Mouse (Mus musculus): ENCODE measurements at regions not wholly inside any gene's neighbourhood (a gene's known extent, or its start where the extent isn't known, plus 50 kb on each side); places are given as distances from the start of the nearest gene placed in this dataset.

DNA sequence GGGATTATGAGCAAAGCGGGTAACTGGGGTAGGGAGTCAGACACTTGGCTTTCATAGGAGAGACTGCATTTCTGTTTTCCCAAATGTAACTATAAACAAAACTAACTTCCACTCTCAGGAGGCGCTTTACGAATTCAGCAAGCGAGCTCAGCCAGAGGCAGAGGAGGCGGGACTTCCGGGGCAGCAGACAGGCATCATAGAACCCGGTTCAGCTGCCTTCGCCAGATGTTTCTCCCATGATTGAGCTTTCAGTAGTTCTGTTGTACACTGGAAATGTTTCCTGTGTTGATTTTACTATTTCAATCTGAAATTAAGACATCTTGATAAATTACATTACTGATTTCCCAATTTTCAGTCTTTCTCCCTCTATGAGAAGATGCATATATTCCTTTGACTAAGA is 92.9 kb downstream of the Zfp365 start:
- no peak for DNase-seq (ENCODE audit: low spot score in 2 of 2)

DNA sequence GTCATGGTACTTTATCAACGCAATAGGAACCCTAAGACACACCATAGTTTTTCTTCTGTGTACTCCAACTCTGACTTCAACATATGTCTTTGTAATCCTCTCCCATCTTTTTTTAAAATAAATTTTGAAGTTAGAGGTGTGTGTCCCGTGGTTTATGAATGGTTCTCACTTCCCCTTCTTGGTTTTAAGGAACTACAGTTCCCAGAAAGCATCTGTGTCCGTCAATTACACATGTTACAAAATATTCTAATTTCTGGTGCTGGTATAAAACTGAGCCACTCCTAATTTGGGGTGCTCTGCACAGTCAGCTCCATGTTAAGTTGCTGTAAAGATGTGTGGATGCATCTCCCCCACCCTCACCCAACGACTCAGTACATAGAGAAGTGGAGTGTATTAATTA is 98.6 kb downstream of the Zfp365 start:
- no peak for DNase-seq (ENCODE audit: low spot score in 2 of 2)

- DNase-seq (ENCODE audit: low spot score in 2 of 2), result no peak
These were observed 107.3 kb downstream of the Zfp365 start for GRCm38 (mm10) chr10:67805131-67805530.

GRCm38 (mm10) chr10:67804637-67805036 is 107.8 kb downstream of the Zfp365 start:
- DNase-seq (ENCODE audit: low spot score in 2 of 2), result peak; percentile 8 to 28

DNA sequence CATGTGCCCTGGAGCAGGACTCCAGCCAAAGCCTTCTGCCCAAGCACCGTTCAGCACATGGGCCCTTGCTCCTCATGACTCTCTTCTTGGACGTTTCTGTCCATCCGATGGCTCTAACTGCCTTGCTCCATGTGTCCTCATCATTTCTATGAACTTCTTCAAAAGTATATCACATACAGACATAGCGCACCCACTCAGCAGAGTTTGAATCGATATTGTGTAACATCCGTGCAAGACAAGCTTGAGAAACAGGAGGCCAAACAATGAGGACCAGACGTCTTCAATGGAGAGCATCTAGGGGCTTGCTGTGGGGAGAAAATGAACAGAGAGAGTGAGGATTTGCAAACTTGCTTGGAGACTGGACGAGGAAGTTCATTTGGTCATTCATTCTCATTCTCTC is 110.3 kb downstream of the Zfp365 start:
- no peak for DNase-seq (ENCODE audit: low spot score in 2 of 2)

DNA sequence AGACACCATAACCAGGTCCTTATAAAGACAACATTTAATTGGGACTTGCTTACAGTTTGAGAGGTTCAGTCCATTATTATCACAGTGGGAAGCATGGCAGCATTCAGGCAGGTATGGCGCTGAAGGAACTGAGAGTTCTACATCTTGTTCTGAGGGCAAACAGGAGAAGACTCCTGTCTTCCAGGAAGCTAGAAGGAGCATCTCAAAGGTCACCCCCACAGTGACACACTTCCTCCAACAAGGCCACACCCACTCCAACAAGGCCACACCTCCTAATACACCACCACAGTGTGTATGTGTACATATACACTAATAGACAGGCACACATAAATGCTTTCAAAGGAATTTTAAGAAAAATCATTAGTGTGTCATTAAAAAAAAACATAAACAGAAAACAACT is 110.8 kb downstream of the Zfp365 start:
- no peak for DNase-seq (ENCODE audit: low spot score in 2 of 2)

DNA sequence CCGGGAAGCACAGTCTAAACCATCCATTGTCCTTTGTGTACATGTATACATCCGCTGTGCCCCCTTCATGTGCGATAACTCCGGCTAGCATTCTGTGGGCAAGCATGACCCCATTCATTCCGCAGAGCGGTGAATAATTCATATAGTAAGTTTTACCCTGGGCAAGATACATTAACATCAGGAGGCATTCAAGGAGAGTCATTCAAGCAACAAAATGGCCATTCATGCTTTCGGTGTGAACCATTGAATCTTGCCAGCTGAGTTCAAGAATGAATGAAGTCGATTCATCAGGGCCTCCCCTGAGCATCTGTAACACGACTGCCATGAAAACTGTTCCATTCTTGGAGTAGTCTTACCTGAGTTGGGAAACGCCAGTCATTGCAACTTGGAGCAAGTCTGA is 113.5 kb downstream of the Zfp365 start:
- no peak for DNase-seq (ENCODE audit: low spot score in 2 of 2)

- no peak for DNase-seq (ENCODE audit: low spot score in 2 of 2)
These were observed 119.3 kb downstream of the Zfp365 start for GRCm38 (mm10) chr10:67793206-67793605.

- no peak for DNase-seq (ENCODE audit: low spot score in 2 of 2)
These were observed 122.8 kb downstream of the Zfp365 start for GRCm38 (mm10) chr10:67789651-67790050.

- DNase-seq (ENCODE audit: low spot score in 2 of 2), result no peak
These were observed 124.3 kb downstream of the Zfp365 start for GRCm38 (mm10) chr10:67788116-67788515.

- DNase-seq (ENCODE audit: low spot score in 2 of 2), result no peak
These were observed 126.9 kb downstream of the Zfp365 start for GRCm38 (mm10) chr10:67785563-67785962.

DNA sequence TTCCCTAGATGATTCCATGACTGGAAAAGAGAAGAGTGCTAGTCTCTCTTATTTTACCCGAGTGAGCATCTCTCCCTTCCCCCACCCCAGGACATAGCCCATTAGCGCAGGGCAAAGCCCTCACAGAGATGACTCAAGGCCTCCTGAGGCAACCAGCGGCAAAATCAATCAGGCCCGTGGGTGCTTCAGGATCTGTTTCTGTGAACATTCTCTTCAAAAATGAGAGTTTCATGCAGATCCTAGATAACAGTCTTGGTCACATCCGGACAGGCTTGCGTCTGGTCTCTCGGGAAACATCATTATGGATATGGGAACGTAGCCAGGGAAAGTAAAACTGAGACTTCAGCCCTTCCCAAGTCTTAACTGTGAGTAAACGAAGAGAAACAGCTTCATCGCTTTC is 134.1 kb downstream of the Zfp365 start:
- DNase-seq (ENCODE audit: low spot score in 2 of 2), result no peak

- DNase-seq (ENCODE audit: low spot score in 2 of 2), result no peak
These were observed 134.7 kb downstream of the Zfp365 start for GRCm38 (mm10) chr10:67777721-67778120.

- DNase-seq (ENCODE audit: low spot score in 2 of 2), result no peak
These were observed 135.6 kb downstream of the Zfp365 start for GRCm38 (mm10) chr10:67776851-67777250.

DNA sequence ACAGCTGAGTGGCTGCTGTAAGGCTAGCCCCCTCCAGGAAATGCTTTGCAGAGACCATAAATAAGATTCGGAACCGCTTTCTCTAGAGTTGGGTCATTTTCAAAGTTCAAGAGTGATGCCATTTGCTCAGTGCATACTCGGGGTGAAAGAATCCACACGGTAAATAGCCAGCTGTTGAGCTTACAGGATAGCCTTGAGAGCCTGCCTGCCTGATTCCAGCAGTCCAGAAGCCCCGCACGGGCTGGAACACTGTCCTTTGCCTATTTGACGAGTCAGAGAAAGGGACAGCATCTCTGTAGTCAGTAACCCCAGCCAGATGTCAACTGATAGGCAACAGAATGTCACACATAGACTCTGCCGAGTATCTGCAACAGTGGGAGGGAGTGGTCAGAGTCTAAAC is 140.7 kb downstream of the Zfp365 start:
- DNase-seq (ENCODE audit: low spot score in 2 of 2), result no peak

DNA sequence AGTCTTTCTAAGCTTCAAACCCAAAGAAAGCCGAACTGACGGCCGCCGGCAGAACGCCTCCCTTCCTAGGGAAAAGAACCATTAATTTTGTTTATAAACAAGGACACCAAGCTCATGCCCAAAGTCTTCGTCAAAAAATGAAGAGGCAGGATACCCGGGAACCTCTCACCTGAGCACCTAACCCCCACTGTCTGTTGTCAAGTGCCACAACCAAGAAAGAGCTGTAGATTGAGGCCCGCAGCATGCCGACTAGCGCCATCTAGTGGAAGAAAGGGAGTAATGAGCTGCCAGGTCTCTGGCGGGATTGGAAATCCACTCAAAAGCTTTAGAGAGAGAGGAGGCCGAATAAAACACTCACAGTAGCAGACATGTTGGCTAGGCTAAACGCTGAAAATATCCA is 146.4 kb downstream of the Zfp365 start:
- peak; percentile 16 to 58 for DNase-seq (ENCODE audit: low spot score in 2 of 2)

- peak; percentile 6 to 19 for DNase-seq (ENCODE audit: low spot score in 2 of 2)
These were observed 152.0 kb downstream of the Zfp365 start for GRCm38 (mm10) chr10:67760424-67760823.

- no peak for DNase-seq (ENCODE audit: low spot score in 2 of 2)
These were observed 164.3 kb downstream of the Zfp365 start for GRCm38 (mm10) chr10:67748121-67748520.

DNA sequence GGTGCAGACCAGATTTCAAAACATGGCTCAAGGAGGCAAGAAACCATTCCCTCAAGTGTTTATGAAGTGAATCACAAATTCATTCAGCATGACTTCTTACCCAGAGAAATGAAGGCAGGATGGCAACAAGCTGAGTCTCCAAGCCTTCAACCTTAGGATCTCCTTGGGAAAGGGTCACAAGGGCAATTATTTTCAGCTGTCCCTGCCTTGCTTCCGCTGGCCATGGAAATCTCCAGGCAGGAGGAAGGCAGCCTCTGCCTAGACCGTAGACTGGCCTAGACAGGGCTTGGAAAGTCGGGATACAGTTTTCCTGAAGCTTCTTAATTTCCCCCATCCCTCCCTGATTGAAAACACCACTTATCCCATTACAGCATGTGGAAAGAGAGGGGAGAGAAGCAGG is 165.0 kb downstream of the Zfp365 start:
- no peak for DNase-seq (ENCODE audit: low spot score in 2 of 2)

DNA sequence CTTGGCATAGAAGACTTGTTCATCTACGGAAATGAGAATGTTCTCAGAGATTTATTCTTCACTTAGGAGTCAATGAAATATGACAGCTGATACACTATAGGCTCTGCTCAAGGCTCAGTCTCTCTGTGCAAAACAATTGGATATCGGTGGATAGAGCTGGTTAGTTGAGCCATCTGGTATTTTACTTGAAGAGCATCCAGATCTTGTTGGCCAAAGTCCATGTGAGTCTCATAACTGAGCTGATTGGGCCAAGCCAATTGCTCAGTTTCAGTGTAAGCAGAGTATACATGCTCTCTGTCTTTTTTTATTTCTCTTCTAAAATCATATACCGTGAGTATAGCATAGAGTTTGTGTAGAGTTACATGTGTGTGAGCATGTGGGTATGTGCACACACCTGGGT is 166.3 kb downstream of the Zfp365 start:
- DNase-seq (ENCODE audit: low spot score in 2 of 2), result no peak

- DNase-seq (ENCODE audit: low spot score in 2 of 2), result no peak
These were observed 168.9 kb downstream of the Zfp365 start for GRCm38 (mm10) chr10:67743561-67743960.

DNA sequence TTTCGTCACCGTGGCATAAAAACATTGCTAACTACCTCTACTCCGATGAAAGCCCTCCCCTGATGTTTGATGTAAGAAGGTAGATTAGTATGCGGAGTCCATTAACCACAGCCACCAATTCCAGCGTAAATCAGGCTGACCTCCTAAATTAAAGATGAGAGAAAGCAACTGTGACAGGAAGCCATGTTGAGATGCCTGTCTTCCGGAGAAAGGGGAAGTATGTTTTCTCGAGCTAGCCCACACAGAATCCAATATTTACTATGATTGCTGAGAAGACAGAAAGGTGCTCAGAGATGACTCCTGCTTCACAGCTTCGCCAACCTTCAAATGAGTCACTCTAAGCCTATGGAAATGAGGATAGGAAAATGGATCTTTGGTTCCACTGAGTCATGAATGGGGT is 169.6 kb downstream of the Zfp365 start:
- no peak for DNase-seq (ENCODE audit: low spot score in 2 of 2)

- DNase-seq (ENCODE audit: low spot score in 2 of 2), result no peak
These were observed 170.2 kb downstream of the Zfp365 start for GRCm38 (mm10) chr10:67742305-67742704.

DNA sequence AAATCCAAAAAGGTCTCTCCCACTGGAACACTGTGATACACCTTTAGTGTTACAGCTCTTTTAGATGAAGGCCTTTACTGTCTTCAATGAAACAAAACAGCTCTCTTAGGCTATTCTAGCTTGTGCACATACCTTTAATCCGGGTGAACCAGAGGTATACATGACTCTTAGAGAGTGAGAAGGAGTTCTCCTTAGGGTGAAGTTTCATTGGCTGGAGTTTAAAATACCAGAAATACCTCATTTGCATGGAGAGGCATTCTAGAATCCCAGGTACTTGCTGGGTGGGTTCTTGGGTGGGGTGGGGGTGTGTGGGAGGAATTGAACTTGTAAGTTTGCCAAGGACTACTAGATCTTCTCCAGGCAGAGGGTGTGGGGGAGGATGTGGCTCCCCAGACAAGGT is 173.3 kb downstream of the Zfp365 start:
- DNase-seq (ENCODE audit: low spot score in 2 of 2), result no peak

DNA sequence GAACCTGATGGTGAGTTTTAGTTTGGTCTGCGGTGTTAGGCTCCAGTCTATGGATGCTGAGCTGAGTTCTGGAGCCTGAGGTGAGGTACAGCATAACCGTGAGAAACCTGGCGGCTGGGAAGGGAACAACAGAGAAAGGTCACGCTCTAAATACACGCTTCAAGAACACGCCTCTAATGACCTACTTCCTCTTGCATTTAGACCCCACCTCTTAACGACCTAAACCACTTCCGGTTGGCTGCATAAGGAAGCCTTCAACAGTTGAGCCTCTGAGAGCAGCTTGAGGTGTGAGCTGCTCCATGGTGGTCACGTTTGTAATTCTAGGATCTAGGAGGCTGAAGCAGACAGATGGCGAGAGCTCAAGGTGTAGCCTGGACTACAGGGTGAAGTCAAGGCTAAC is 175.8 kb downstream of the Zfp365 start:
- no peak for DNase-seq (ENCODE audit: low spot score in 2 of 2)
